17 mouse cellular contexts compared by ENCODE assay signal in genomic region chr4:43920602-43921001, GRCm38 (mm10). TPM values are rescaled to one million over a fixed set of nuclear protein-coding genes. Genes with fewer than 3 reads are reported as not detected.
DNase-seq lines count a peak whose midpoint lies in the region; ATAC-seq and TF ChIP-seq lines count a peak whose summit lies in the region.
"Had no signal": no experiment of that assay in that cellular context is flagged by ENCODE, and none has a peak within 500 bp of the region (broad histone marks: within the 10 kb centered on the region; RNA-seq: fewer than 3 reads in every experiment).

No protein-coding gene starts in this region.

- WGBS in liver, embryonic 14.5 days (ENCODE audit: insufficient replicate concordance) = 70% methylated on average over 1 of the region's 1 CpGs
- WGBS in liver, embryonic 11.5 days = 88% methylated on average over 1 of the region's 1 CpGs
- WGBS in limb, embryonic 10.5 days = 98% methylated on average over 1 of the region's 1 CpGs

- H3K9me3 ChIP-seq in liver, embryonic 14.5 days (ENCODE audit: control insufficient read depth, low read length) = no peaks in the 10 kb centered on the region
- no peaks in the 10 kb centered on the region for H3K9me3 ChIP-seq in liver, embryonic 11.5 days (ENCODE audit: control insufficient read depth, low read length)
- H3K9me3 ChIP-seq in E14TG2a.4 (ENCODE audit: low read length) = no peaks in the 10 kb centered on the region
- no peaks in the 10 kb centered on the region for H3K9me3 ChIP-seq in limb, embryonic 10.5 days (replicated peaks)
- H3K9me3 ChIP-seq: embryonic facial prominence, embryonic 12.5 days; G1E; hindbrain, embryonic 12.5 days; intestine, embryonic 15.5 days; megakaryocyte, embryonic 14.5 days; neural tube, embryonic 12.5 days had no signal

- TF ChIP-seq CTCF in liver, embryonic 14.5 days (IDR thresholded peaks at IDR 0.05; ENCODE audit: low read depth) = peak; percentile 44; the same call in 1 of the 2 replicates
- peak; percentile 58 for TF ChIP-seq CTCF in E14TG2a.4 (conservative IDR thresholded peaks at IDR 0.05; ENCODE audit: low read length)

- no peak for TF ChIP-seq EP300 in liver, embryonic 14.5 days (IDR thresholded peaks at IDR 0.05; ENCODE audit: low read depth)

- H3K4me3 ChIP-seq in liver, embryonic 14.5 days (ENCODE audit: insufficient read depth in 1 of 2, low read depth in 2 of 2, low read length in 2 of 2) = no peak overlapping the region
- H3K4me3 ChIP-seq in liver, embryonic 11.5 days (ENCODE audit: low read depth, low read length) = no peak overlapping the region
- H3K4me3 ChIP-seq in E14TG2a.4 (replicated peaks; ENCODE audit: low read length) = no peak overlapping the region
- H3K4me3 ChIP-seq in limb, embryonic 10.5 days = no peak overlapping the region
- H3K4me3 ChIP-seq: embryonic facial prominence, embryonic 12.5 days; hindbrain, embryonic 12.5 days; intestine, embryonic 15.5 days; megakaryocyte, embryonic 14.5 days; neural tube, embryonic 12.5 days had no signal

- H3K27ac ChIP-seq in liver, embryonic 14.5 days = no peak overlapping the region
- H3K27ac ChIP-seq in liver, embryonic 11.5 days (ENCODE audit: low read depth, low read length) = no peak overlapping the region
- no peak overlapping the region for H3K27ac ChIP-seq in limb, embryonic 10.5 days
- H3K27ac ChIP-seq: embryonic facial prominence, embryonic 12.5 days; hindbrain, embryonic 12.5 days; intestine, embryonic 15.5 days; neural tube, embryonic 12.5 days had no signal

- no peaks in the 10 kb centered on the region for H3K36me3 ChIP-seq in liver, embryonic 14.5 days (replicated peaks; ENCODE audit: control insufficient read depth, insufficient read depth, low read depth)
- peaks cover 3% of the 10 kb centered on the region; the same call in 1 of the 2 replicates for H3K36me3 ChIP-seq in liver, embryonic 11.5 days (ENCODE audit: control insufficient read depth, insufficient read depth, low read length)
- H3K36me3 ChIP-seq in E14TG2a.4 (ENCODE audit: insufficient read depth, low read length) = 0 out of 2 replicates have a peak, but pooled peaks cover 3% of the 10 kb centered on the region
- peaks cover 85% of the 10 kb centered on the region for H3K36me3 ChIP-seq in limb, embryonic 10.5 days
- H3K36me3 ChIP-seq: G1E; intestine, embryonic 15.5 days had no signal

- H3K4me2 ChIP-seq in liver, embryonic 14.5 days (ENCODE audit: low read depth) = no peak overlapping the region
- no peak overlapping the region for H3K4me2 ChIP-seq in liver, embryonic 11.5 days
- H3K4me2 ChIP-seq: embryonic facial prominence, embryonic 12.5 days; hindbrain, embryonic 12.5 days; intestine, embryonic 15.5 days; neural tube, embryonic 12.5 days had no signal

- H3K9ac ChIP-seq in liver, embryonic 14.5 days (replicated peaks) = no peak overlapping the region
- H3K9ac ChIP-seq in liver, embryonic 11.5 days (ENCODE audit: low read depth, low read length) = no peak overlapping the region
- H3K9ac ChIP-seq: embryonic facial prominence, embryonic 12.5 days; hindbrain, embryonic 12.5 days; intestine, embryonic 15.5 days; neural tube, embryonic 12.5 days had no signal

- ATAC-seq in liver, embryonic 14.5 days (ENCODE audit: insufficient read depth) = no peak
- ATAC-seq in liver, embryonic 11.5 days (replicated peaks; ENCODE audit: low FRiP score) = no peak
- ATAC-seq: intestine, embryonic 15.5 days had no signal

- peak; percentile 51 for DNase-seq in heart, adult 11 months
- no peak for DNase-seq in heart, postnatal 4 days
- no peak for DNase-seq in liver, embryonic 14.5 days (ENCODE audit: low read depth in 3 of 3, low spot score in 3 of 3)
- DNase-seq in liver, embryonic 11.5 days (ENCODE audit: low spot score) = no peak
- DNase-seq in ZHBTc4 (ENCODE audit: low read depth, low spot score) = peak; percentile 43
- DNase-seq in limb, embryonic 10.5 days (ENCODE audit: low spot score) = no peak
- DNase-seq: adrenal gland, postnatal 10 days; cerebellum, adult 8-10 months; kidney, postnatal 25 days; thymus, postnatal 36 days had no signal

- H3K27me3 ChIP-seq in liver, embryonic 14.5 days (ENCODE audit: control insufficient read depth, insufficient read depth, low read length) = no peaks in the 10 kb centered on the region
- H3K27me3 ChIP-seq in liver, embryonic 11.5 days (replicated peaks; ENCODE audit: control insufficient read depth, insufficient read depth, low read length) = no peaks in the 10 kb centered on the region
- no peaks in the 10 kb centered on the region for H3K27me3 ChIP-seq in E14TG2a.4 (ENCODE audit: insufficient read depth, low read length)
- no peaks in the 10 kb centered on the region for H3K27me3 ChIP-seq in limb, embryonic 10.5 days (ENCODE audit: low read depth, poor library complexity, severe bottlenecking)
- H3K27me3 ChIP-seq: embryonic facial prominence, embryonic 12.5 days; hindbrain, embryonic 12.5 days; intestine, embryonic 15.5 days; megakaryocyte, embryonic 14.5 days; neural tube, embryonic 12.5 days had no signal

- no peaks in the 10 kb centered on the region for H3K4me1 ChIP-seq in liver, embryonic 14.5 days (replicated peaks; ENCODE audit: control insufficient read depth in 2 of 2, insufficient read depth in 2 of 2, low read length in 1 of 2)
- H3K4me1 ChIP-seq in liver, embryonic 11.5 days (replicated peaks; ENCODE audit: control insufficient read depth, insufficient read depth, low read length) = no peaks in the 10 kb centered on the region
- 0 out of 2 replicates have a peak, but pooled peaks cover 2% of the 10 kb centered on the region for H3K4me1 ChIP-seq in E14TG2a.4 (replicated peaks; ENCODE audit: low read depth, low read length)
- peaks cover 7% of the 10 kb centered on the region for H3K4me1 ChIP-seq in limb, embryonic 10.5 days
- H3K4me1 ChIP-seq: embryonic facial prominence, embryonic 12.5 days; hindbrain, embryonic 12.5 days; intestine, embryonic 15.5 days; neural tube, embryonic 12.5 days had no signal

RNA-seq across cellular contexts. Expression of gene Glipr2, which starts 36.6 kb away (rescaled TPM):
- total RNA-seq in heart, postnatal 4 days (2021) = 10 to 100 TPM; 31.0 to 32.9 TPM
- 17.1 and 19.2 TPM in 2 replicates for polyA plus RNA-seq in liver, embryonic 14.5 days (2012; rRNA removed)
- polyA plus RNA-seq in liver, embryonic 14.5 days (2014; fragmentation: Nextera tagmentation; extraction: Ambion mirVana) = 46.6 and 48.8 TPM in 2 replicates
- polyA plus RNA-seq in liver, embryonic 11.5 days (2014; fragmentation: Nextera tagmentation; extraction: Ambion mirVana) = 71.4 and 81.6 TPM in 2 replicates
- polyA plus RNA-seq in limb, embryonic 10.5 days (2016; fragmentation: Nextera tagmentation; extraction: Ambion mirVana) = 30.1 and 44.7 TPM in 2 replicates

RNA-seq across cellular contexts. Expression of gene Reck, which starts 45.3 kb away (rescaled TPM):
- total RNA-seq in heart, postnatal 4 days (2021) = 10 to 100 TPM; 11.7 to 11.9 TPM
- 1.2 and 1.7 TPM in 2 replicates for polyA plus RNA-seq in liver, embryonic 14.5 days (2012; rRNA removed)
- polyA plus RNA-seq in liver, embryonic 14.5 days (2014; fragmentation: Nextera tagmentation; extraction: Ambion mirVana) = 1.6 and 2.0 TPM in 2 replicates
- 9.1 and 9.6 TPM in 2 replicates for polyA plus RNA-seq in liver, embryonic 11.5 days (2014; fragmentation: Nextera tagmentation; extraction: Ambion mirVana)
- polyA plus RNA-seq in limb, embryonic 10.5 days (2016; fragmentation: Nextera tagmentation; extraction: Ambion mirVana) = 20.2 and 22.9 TPM in 2 replicates

Comparison
In these comparisons a context has a peak if more than half of its experiments do, and no peak if none do; other contexts are left out.
1. DNase-seq: peak in heart, adult 11 months (single experiment) and ZHBTc4 (single experiment); none in heart, postnatal 4 days (single experiment), liver, embryonic 14.5 days (0 of 3), liver, embryonic 11.5 days (single experiment) and limb, embryonic 10.5 days (single experiment).